Comparison of ENCODE assay signal across 8 mouse cellular contexts in genomic region chr10:86331681-86332281, GRCm38 (mm10). TPM values are rescaled to one million over a fixed set of nuclear protein-coding genes. Genes with fewer than 3 reads are reported as not detected.
DNase-seq lines count a peak whose midpoint lies in the region; ATAC-seq and TF ChIP-seq lines count a peak whose summit lies in the region.

No protein-coding gene starts in this region.

- ATAC-seq in midbrain, embryonic 15.5 days (replicated peaks), result no peak
- ATAC-seq in midbrain, embryonic 11.5 days (ENCODE audit: low FRiP score), result no peak

- no peak overlapping the region for H3K4me2 ChIP-seq in midbrain, embryonic 15.5 days
- H3K4me2 ChIP-seq in midbrain, embryonic 11.5 days, result no peak overlapping the region

- no peak for DNase-seq in midbrain, embryonic 11.5 days (ENCODE audit: low spot score, missing footprints)
- peak; percentile 73 to 84 for DNase-seq in heart, adult 9 months (ENCODE audit: low spot score in 2 of 2)
- peak; percentile 72 for DNase-seq in kidney, adult 11 months
- DNase-seq in frontal cortex, postnatal 14 days (ENCODE audit: low spot score in 2 of 2), result no peak
- DNase-seq in right cerebral cortex, postnatal 36 days (ENCODE audit: low spot score in 2 of 2), result no peak
- no peak for DNase-seq in thymus, postnatal 10 days (ENCODE audit: low spot score in 2 of 2)

- peak overlapping the region; percentile 7; the same call in 1 of the 2 replicates for H3K27ac ChIP-seq in midbrain, embryonic 15.5 days
- no peak overlapping the region for H3K27ac ChIP-seq in midbrain, embryonic 11.5 days (ENCODE audit: low read depth, low read length)
- H3K27ac ChIP-seq in olfactory bulb, adult 2 months (ENCODE audit: insufficient read depth, low read depth, low read length), result peak overlapping the region; percentile 45; the same call in 1 of the 2 replicates

- TF ChIP-seq CTCF in olfactory bulb, adult 2 months (IDR thresholded peaks at IDR 0.05; ENCODE audit: insufficient read depth, low read depth, low read length), result no peak

- H3K27me3 ChIP-seq in midbrain, embryonic 15.5 days (replicated peaks), result no peaks in the 10 kb centered on the region
- no peaks in the 10 kb centered on the region for H3K27me3 ChIP-seq in midbrain, embryonic 11.5 days (ENCODE audit: control insufficient read depth, insufficient read depth, low read length)

- H3K9ac ChIP-seq in midbrain, embryonic 15.5 days, result no peak overlapping the region
- no peak overlapping the region for H3K9ac ChIP-seq in midbrain, embryonic 11.5 days (ENCODE audit: low read length)

- H3K4me1 ChIP-seq in midbrain, embryonic 15.5 days, result no peaks in the 10 kb centered on the region
- H3K4me1 ChIP-seq in midbrain, embryonic 11.5 days (ENCODE audit: control insufficient read depth, insufficient read depth, low read length), result no peaks in the 10 kb centered on the region
- peaks cover 12% of the 10 kb centered on the region for H3K4me1 ChIP-seq in olfactory bulb, adult 2 months (ENCODE audit: control insufficient read depth, insufficient read depth, low read length)

- TF ChIP-seq POLR2A in olfactory bulb, adult 2 months (IDR thresholded peaks at IDR 0.05; ENCODE audit: insufficient read depth, low read depth, low read length), result no peak

- H3K4me3 ChIP-seq in midbrain, embryonic 15.5 days, result no peak overlapping the region
- no peak overlapping the region for H3K4me3 ChIP-seq in midbrain, embryonic 11.5 days (ENCODE audit: low read depth, low read length)
- no peak overlapping the region for H3K4me3 ChIP-seq in olfactory bulb, adult 2 months (ENCODE audit: insufficient read depth, low read depth, low read length)

- 65% methylated on average over 7 of the region's 7 CpGs for WGBS in midbrain, embryonic 15.5 days
- 78% methylated on average over 7 of the region's 7 CpGs for WGBS in midbrain, embryonic 11.5 days
- WGBS in olfactory bulb, adult 2 months, result 46% methylated on average over 7 of the region's 7 CpGs

- H3K36me3 ChIP-seq in midbrain, embryonic 15.5 days (replicated peaks), result no peaks in the 10 kb centered on the region
- no peaks in the 10 kb centered on the region for H3K36me3 ChIP-seq in midbrain, embryonic 11.5 days (ENCODE audit: control insufficient read depth, insufficient read depth, low read length)

- H3K9me3 ChIP-seq in midbrain, embryonic 15.5 days, result no peaks in the 10 kb centered on the region
- H3K9me3 ChIP-seq in midbrain, embryonic 11.5 days (ENCODE audit: control insufficient read depth, low read length), result no peaks in the 10 kb centered on the region

RNA-seq across cellular contexts. Expression of gene Timp3, which starts 31.6 kb away (rescaled TPM):
- polyA plus RNA-seq in midbrain, embryonic 15.5 days (2015; fragmentation: Nextera tagmentation; extraction: Ambion mirVana), result 31.1 and 33.9 TPM in 2 replicates
- 20.2 and 20.7 TPM in 2 replicates for polyA plus RNA-seq in midbrain, embryonic 11.5 days (2014; fragmentation: Nextera tagmentation; extraction: Ambion mirVana)
- 64.3 and 543 TPM in 2 replicates for polyA plus RNA-seq in olfactory bulb, adult 2 months (2012; ENCODE audit: insufficient read depth, insufficient read length, low replicate concordance, missing spikeins)

Comparison
In these comparisons a context has a peak if more than half of its experiments do, and no peak if none do; other contexts are left out.
1. DNase-seq: peak in heart, adult 9 months (2 of 2) and kidney, adult 11 months (single experiment); none in midbrain, embryonic 11.5 days (single experiment), frontal cortex, postnatal 14 days (0 of 2), right cerebral cortex, postnatal 36 days (0 of 2) and thymus, postnatal 10 days (0 of 2).